Mouse (Mus musculus) bone marrow macrophage, adult 2 months (primary cell): ENCODE data around the gene Frmd4a.

Experiments
- CTCF ChIP-seq: IDR thresholded peaks from 2 replicates; pipeline ENCODE4 v1.5.1; 2012; ENCODE audit warnings: low read depth, mild to moderate bottlenecking, low read length, moderate library complexity
- POLR2A ChIP-seq: IDR thresholded peaks from 2 replicates; pipeline ENCODE4 v1.6.1; 2012; ENCODE audit warnings: mild to moderate bottlenecking, low read depth, low read length, borderline replicate concordance

DNA sequence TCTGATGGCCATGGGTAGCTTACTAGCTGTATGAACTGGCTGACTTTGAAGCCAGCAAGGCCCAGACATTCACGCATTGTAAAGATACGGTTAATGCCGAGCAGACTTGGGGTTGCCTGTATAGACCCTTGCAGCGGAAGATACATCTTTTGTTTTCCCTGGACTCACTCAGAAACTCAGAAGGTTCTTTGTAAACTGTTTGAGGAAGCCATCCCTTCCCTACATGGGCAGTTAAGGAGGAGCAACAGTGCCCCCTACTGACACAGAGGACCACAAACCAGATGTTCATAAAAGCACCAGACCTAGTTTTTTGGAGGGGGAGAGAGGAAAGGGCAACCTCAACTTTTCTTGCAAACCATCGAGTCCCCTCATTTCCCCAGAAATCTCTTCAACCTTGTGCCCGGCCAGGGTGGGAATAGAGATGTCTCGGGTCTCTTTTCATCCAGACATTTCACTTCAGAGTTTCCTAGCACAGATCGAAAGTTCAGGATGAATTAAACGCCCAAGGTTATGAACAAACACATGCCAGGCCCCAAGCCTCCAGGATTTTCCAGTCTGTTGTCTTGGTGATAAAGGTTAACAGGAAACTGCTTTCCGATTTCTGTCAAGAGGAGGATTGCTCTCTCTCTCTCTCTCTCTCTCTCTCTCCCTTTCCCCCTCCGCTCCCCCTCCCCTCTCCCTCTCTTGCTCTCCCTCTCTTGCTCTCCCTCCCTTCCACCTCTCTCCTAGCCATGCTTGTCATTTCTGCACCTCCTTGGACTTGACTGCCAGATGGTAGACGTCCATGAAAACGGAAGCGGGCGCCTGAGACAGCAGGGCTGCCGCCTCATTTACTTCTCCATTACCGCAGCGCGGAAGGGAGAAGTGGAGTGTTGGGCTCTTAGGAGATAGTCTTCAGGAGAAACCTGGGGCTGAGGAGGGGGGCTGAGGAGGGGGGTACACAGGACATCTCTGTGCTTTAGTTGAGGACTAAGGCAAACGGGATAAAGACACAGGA lies 475.3 kb downstream of the Frmd4a start:
- TF ChIP-seq CTCF (peak; percentile 26; the same call in 1 of the 2 replicates), POLR2A (no peak)
